Mouse (Mus musculus): ENCODE measurements at regions not wholly inside any gene's neighbourhood (a gene's known extent, or its start where the extent isn't known, plus 50 kb on each side); places are given as distances from the start of the nearest gene placed in this dataset.

DNA sequence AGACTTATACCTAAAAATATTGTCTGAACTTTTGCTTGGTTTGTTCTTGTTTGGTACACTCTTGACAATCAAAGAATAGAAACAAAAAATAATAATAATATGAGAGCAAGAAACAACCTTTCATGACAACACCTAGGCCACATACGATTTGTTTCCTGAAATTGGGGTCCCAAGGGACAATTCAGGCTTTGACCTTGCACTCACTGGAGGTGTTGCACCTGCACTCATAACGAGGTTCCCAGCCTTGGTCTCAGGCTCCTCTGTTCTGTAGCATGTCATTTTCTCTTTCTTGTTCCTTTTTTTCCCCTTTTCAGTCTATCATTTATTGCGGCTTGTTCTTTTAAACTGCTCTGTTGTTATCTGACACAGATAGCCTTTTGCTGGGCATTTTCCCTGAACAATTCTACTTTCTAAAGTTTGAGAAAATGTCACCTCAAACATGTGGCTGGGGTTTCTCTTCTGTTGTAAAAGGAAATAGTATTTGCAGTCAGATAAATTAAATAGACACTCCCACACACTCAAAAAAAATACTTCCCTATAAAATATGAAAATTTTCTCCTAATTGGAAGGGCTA, 585.9 kb upstream of the B3galt2 start:
- Histone ChIP-seq H3ac (ENCODE audit: control insufficient read depth, insufficient read length) (no peak overlapping the region), H3K36me3 (ENCODE audit: control insufficient read depth, insufficient read depth) (no peaks in the 10 kb centered on the region), H3K79me2 (ENCODE audit: control insufficient read depth, insufficient read depth) (no peaks in the 10 kb centered on the region), H3K4me2 (ENCODE audit: low read depth) (no peak overlapping the region), H3K4me3 (no peak overlapping the region), H3K27me3 (ENCODE audit: control insufficient read depth, insufficient read depth, insufficient read length) (no peaks in the 10 kb centered on the region)
- TF ChIP-seq SRF (IDR thresholded peaks at IDR 0.05; ENCODE audit: control insufficient read depth, insufficient read length, low read depth): no peak
- no peak for TF ChIP-seq POLR2A (IDR thresholded peaks at IDR 0.05; ENCODE audit: insufficient read length, low read depth)
- TF ChIP-seq TCF12 (IDR thresholded peaks at IDR 0.05; ENCODE audit: insufficient read depth, poor library complexity, severe bottlenecking): no peak
- no peak for TF ChIP-seq E2F4 (IDR thresholded peaks at IDR 0.05; ENCODE audit: insufficient read depth)
- TF ChIP-seq TCF3 (IDR thresholded peaks at IDR 0.05; ENCODE audit: insufficient read length, low read depth): no peak
- no peak for TF ChIP-seq MAX (IDR thresholded peaks at IDR 0.05; ENCODE audit: low read depth)
- no peak for TF ChIP-seq CEBPB (IDR thresholded peaks at IDR 0.05; ENCODE audit: insufficient read depth, poor library complexity, severe bottlenecking)
- no peak for TF ChIP-seq MYOG (IDR thresholded peaks at IDR 0.05; ENCODE audit: control insufficient read depth in 1 of 3, insufficient read depth in 1 of 3, insufficient read length in 2 of 3, low read depth in 2 of 3)
- no peak for TF ChIP-seq POLR2AphosphoS2 (IDR thresholded peaks at IDR 0.05; ENCODE audit: insufficient read length, low read depth)
- no peak for TF ChIP-seq REST (IDR thresholded peaks at IDR 0.05; ENCODE audit: insufficient read depth, insufficient read length)
- no peak for TF ChIP-seq USF1 (IDR thresholded peaks at IDR 0.05; ENCODE audit: low read depth)
- TF ChIP-seq MYOD1 (IDR thresholded peaks at IDR 0.05; ENCODE audit: control insufficient read depth in 1 of 3, insufficient read length in 2 of 3, low read depth in 2 of 3): no peak

DNA sequence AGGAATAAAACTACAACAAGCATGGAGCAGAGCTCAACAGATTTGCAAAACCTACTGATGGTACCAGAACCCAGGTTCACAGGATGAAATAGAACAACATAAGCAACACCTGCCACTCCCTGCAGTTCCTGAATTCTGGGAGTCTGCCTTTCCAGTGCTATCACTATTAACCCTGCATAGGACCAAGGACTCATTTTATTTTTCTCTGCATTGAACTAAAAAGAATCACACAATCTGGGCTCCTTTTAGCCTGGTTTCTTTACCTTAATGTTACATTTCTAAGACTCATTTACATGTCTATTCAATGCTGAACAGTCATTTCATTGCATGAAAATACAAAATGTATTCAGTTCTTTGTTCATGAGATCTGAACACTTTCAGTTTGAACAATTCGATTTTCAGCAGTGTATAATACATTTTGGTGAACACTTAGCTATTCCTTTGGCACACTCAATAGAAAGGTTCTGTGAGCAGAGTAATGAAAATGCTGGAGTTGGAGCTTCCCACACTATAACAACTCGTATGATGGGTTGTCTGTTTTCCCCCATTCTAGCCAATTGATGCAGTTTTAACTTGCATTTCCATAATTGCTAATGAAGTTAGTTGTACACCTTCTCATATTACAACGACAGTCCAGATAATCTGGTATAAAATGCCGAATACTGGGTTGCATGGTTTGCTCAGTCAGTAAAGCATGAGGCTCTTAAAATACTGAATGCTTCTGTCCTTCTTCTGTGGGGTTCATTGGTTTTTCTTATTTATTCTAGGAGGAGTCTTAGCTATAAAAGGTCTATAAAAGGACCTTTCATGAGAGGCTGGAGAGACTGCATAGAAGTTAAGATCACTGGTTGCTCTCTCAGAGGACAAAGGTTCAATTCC, 579.5 kb upstream of the B3galt2 start:
- Histone ChIP-seq H3K27me3 (ENCODE audit: control insufficient read depth, insufficient read depth, insufficient read length) (no peaks in the 10 kb centered on the region), H3K36me3 (ENCODE audit: control insufficient read depth, insufficient read depth) (no peaks in the 10 kb centered on the region), H3K4me2 (ENCODE audit: low read depth) (no peak overlapping the region), H3K4me3 (no peak overlapping the region), H3K79me2 (ENCODE audit: control insufficient read depth, insufficient read depth) (no peaks in the 10 kb centered on the region), H3ac (ENCODE audit: control insufficient read depth, insufficient read length) (no peak overlapping the region)
- TF ChIP-seq MAX (IDR thresholded peaks at IDR 0.05; ENCODE audit: low read depth) (no peak), TCF3 (IDR thresholded peaks at IDR 0.05; ENCODE audit: insufficient read length, low read depth) (no peak), USF1 (IDR thresholded peaks at IDR 0.05; ENCODE audit: low read depth) (no peak), MYOG (IDR thresholded peaks at IDR 0.05; ENCODE audit: control insufficient read depth in 1 of 3, insufficient read depth in 1 of 3, insufficient read length in 2 of 3, low read depth in 2 of 3) (no peak), POLR2A (IDR thresholded peaks at IDR 0.05; ENCODE audit: insufficient read length, low read depth) (no peak), SRF (IDR thresholded peaks at IDR 0.05; ENCODE audit: control insufficient read depth, insufficient read length, low read depth) (no peak), REST (IDR thresholded peaks at IDR 0.05; ENCODE audit: insufficient read depth, insufficient read length) (no peak), POLR2AphosphoS2 (IDR thresholded peaks at IDR 0.05; ENCODE audit: insufficient read length, low read depth) (no peak), MYOD1 (IDR thresholded peaks at IDR 0.05; ENCODE audit: control insufficient read depth in 1 of 3, insufficient read length in 2 of 3, low read depth in 2 of 3) (no peak), TCF12 (IDR thresholded peaks at IDR 0.05; ENCODE audit: insufficient read depth, poor library complexity, severe bottlenecking) (no peak), E2F4 (IDR thresholded peaks at IDR 0.05; ENCODE audit: insufficient read depth) (no peak), CEBPB (IDR thresholded peaks at IDR 0.05; ENCODE audit: insufficient read depth, poor library complexity, severe bottlenecking) (no peak)

DNA sequence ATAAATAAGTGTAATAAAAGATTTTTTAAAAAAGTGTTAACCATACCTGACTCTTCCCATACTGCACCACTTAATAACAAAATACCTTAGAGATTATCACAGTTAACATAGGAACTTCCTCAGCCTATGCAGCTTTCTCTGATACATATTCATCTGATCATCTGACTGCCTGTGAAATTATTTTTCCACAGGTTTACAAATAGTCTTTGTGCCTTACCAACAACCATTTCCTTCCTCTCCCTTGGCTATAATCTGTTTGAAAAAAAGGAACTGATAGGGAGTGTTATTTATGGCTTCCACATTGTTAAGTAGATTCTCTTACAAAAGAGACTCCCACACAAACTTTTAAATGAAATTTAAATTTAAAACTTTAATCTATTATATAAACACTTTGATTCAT, 575.0 kb upstream of the B3galt2 start:
- H3K79me2 ChIP-seq (ENCODE audit: control insufficient read depth, insufficient read depth): no peaks in the 10 kb centered on the region
- no peaks in the 10 kb centered on the region for H3K27me3 ChIP-seq (ENCODE audit: control insufficient read depth, insufficient read depth, insufficient read length)
- no peak for TF ChIP-seq MAX (IDR thresholded peaks at IDR 0.05; ENCODE audit: low read depth)
- no peak for TF ChIP-seq TCF3 (IDR thresholded peaks at IDR 0.05; ENCODE audit: insufficient read length, low read depth)
- TF ChIP-seq E2F4 (IDR thresholded peaks at IDR 0.05; ENCODE audit: insufficient read depth): no peak
- no peak for TF ChIP-seq REST (IDR thresholded peaks at IDR 0.05; ENCODE audit: insufficient read depth, insufficient read length)
- no peak for TF ChIP-seq USF1 (IDR thresholded peaks at IDR 0.05; ENCODE audit: low read depth)
- no peak for TF ChIP-seq MYOD1 (IDR thresholded peaks at IDR 0.05; ENCODE audit: control insufficient read depth in 1 of 3, insufficient read length in 2 of 3, low read depth in 2 of 3)
- no peak for TF ChIP-seq SRF (IDR thresholded peaks at IDR 0.05; ENCODE audit: control insufficient read depth, insufficient read length, low read depth)
- TF ChIP-seq MYOG (IDR thresholded peaks at IDR 0.05; ENCODE audit: control insufficient read depth in 1 of 3, insufficient read depth in 1 of 3, insufficient read length in 2 of 3, low read depth in 2 of 3): no peak
- TF ChIP-seq POLR2AphosphoS2 (IDR thresholded peaks at IDR 0.05; ENCODE audit: insufficient read length, low read depth): no peak
- TF ChIP-seq TCF12 (IDR thresholded peaks at IDR 0.05; ENCODE audit: insufficient read depth, poor library complexity, severe bottlenecking): no peak
- TF ChIP-seq POLR2A (IDR thresholded peaks at IDR 0.05; ENCODE audit: insufficient read length, low read depth): no peak
- no peak for TF ChIP-seq CEBPB (IDR thresholded peaks at IDR 0.05; ENCODE audit: insufficient read depth, poor library complexity, severe bottlenecking)
- H3ac ChIP-seq (ENCODE audit: control insufficient read depth, insufficient read length): no peak overlapping the region
- H3K4me3 ChIP-seq: no peak overlapping the region
- no peaks in the 10 kb centered on the region for H3K36me3 ChIP-seq (ENCODE audit: control insufficient read depth, insufficient read depth)
- H3K4me2 ChIP-seq (ENCODE audit: low read depth): no peak overlapping the region

DNA sequence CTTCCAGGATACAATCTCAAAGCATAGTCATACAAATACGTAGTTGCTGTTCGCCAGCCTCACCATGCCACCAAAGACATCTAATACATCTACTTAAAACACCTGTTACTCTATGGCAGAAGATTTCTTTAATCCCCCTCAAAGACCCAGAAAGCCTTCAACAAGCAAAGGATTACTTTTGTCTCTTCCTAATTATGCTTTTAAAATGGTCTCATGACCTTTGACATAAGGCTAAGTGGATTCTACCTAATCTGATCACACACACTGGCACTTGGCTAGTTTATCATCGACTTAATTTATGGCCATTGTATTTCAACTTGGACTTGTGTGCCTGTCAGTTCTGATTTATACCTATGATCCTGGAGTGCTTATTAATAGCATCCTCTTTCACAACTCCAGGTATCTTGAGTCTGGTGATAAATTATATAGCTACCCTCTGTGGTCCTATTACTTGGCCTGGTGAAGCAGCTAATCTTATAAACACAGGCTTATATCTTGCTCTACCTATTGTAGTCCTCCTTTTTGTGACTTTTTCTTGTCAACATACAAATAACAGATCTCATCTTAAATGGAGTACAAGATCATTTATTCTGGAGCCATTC, 568.6 kb upstream of the B3galt2 start:
- H3K27me3 ChIP-seq (ENCODE audit: control insufficient read depth, insufficient read depth, insufficient read length): no peaks in the 10 kb centered on the region

More for the DNA sequence above, 568.6 kb upstream of the B3galt2 start:
- Histone ChIP-seq H3K4me2 (ENCODE audit: low read depth) (no peak overlapping the region), H3ac (ENCODE audit: control insufficient read depth, insufficient read length) (no peak overlapping the region), H3K36me3 (ENCODE audit: control insufficient read depth, insufficient read depth) (no peaks in the 10 kb centered on the region), H3K79me2 (ENCODE audit: control insufficient read depth, insufficient read depth) (no peaks in the 10 kb centered on the region), H3K4me3 (no peak overlapping the region)
- TF ChIP-seq REST (IDR thresholded peaks at IDR 0.05; ENCODE audit: insufficient read depth, insufficient read length): no peak
- no peak for TF ChIP-seq USF1 (IDR thresholded peaks at IDR 0.05; ENCODE audit: low read depth)
- no peak for TF ChIP-seq CEBPB (IDR thresholded peaks at IDR 0.05; ENCODE audit: insufficient read depth, poor library complexity, severe bottlenecking)
- no peak for TF ChIP-seq MYOD1 (IDR thresholded peaks at IDR 0.05; ENCODE audit: control insufficient read depth in 1 of 3, insufficient read length in 2 of 3, low read depth in 2 of 3)
- TF ChIP-seq POLR2A (IDR thresholded peaks at IDR 0.05; ENCODE audit: insufficient read length, low read depth): no peak
- no peak for TF ChIP-seq MYOG (IDR thresholded peaks at IDR 0.05; ENCODE audit: control insufficient read depth in 1 of 3, insufficient read depth in 1 of 3, insufficient read length in 2 of 3, low read depth in 2 of 3)
- TF ChIP-seq SRF (IDR thresholded peaks at IDR 0.05; ENCODE audit: control insufficient read depth, insufficient read length, low read depth): no peak
- TF ChIP-seq TCF3 (IDR thresholded peaks at IDR 0.05; ENCODE audit: insufficient read length, low read depth): no peak
- TF ChIP-seq TCF12 (IDR thresholded peaks at IDR 0.05; ENCODE audit: insufficient read depth, poor library complexity, severe bottlenecking): no peak
- TF ChIP-seq MAX (IDR thresholded peaks at IDR 0.05; ENCODE audit: low read depth): no peak
- TF ChIP-seq POLR2AphosphoS2 (IDR thresholded peaks at IDR 0.05; ENCODE audit: insufficient read length, low read depth): no peak
- TF ChIP-seq E2F4 (IDR thresholded peaks at IDR 0.05; ENCODE audit: insufficient read depth): no peak

Data from myocyte (in vitro differentiated cells).